Mouse (Mus musculus): ENCODE data around the gene Calml4.

DNA sequence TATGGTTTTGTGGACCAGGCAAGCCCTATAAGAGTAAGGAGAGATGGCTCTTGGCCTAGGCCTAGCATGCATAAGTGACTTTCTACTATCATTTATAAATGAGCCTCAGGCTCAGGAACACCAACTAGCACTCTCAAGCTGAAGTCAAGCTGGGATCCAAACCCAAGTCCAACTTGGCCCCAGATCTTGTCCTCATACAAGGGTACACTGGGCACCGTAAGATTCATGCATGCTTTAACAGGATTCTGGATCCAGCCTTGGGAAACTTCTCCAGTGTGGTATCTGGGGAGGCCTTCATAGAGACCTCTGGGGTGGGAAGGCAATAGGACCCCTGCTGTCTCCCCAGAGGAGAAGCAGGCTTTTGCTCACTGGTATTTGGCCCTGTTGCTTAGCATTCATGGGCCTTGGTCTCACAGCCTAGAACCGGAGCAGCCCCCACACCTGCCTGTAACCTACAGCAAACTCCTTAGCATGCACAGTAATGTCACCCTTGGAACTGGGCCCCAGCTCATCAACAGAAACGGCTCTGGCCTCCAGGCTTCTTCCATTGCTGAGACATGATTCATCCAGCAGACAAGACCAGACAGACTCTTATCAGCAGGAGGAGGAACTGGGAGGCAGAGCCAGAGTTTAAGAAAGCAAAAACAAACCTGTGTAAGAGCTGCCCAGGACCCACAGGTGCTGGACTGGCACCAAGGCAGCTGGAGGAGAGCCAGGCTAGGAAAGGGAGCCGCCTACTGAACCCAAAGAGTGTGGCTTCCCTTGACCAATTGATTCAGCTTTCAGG is 39.9 kb upstream of the Calml4 start:
- TF ChIP-seq CTCF (IDR thresholded peaks at IDR 0.05; ENCODE audit: low read depth) (no peak), EP300 (IDR thresholded peaks at IDR 0.05; ENCODE audit: low read depth) (no peak)
